Mouse (Mus musculus): Measurements from ENCODE around the gene Sfxn1.
A peak's percentile ranks its signal among the peaks of the same experiment; 100 is the strongest.

The Sfxn1 gene

GRCm38 (mm10) chr13:54071606-54072331 is at the start of gene Sfxn1:
Sfxn1 (plus strand) TSS chr13:54071869.
- DNase-seq (ENCODE audit: low spot score in 2 of 2): peak; percentile 64 to 74

- no peak for DNase-seq (ENCODE audit: low spot score in 2 of 2)
Observed at GRCm38 (mm10) chr13:54023311-54023710, 48.4 kb upstream of the Sfxn1 start.

- no peak for DNase-seq (ENCODE audit: low spot score in 2 of 2)
Observed at GRCm38 (mm10) chr13:54027079-54027478, 44.6 kb upstream of the Sfxn1 start.

DNA sequence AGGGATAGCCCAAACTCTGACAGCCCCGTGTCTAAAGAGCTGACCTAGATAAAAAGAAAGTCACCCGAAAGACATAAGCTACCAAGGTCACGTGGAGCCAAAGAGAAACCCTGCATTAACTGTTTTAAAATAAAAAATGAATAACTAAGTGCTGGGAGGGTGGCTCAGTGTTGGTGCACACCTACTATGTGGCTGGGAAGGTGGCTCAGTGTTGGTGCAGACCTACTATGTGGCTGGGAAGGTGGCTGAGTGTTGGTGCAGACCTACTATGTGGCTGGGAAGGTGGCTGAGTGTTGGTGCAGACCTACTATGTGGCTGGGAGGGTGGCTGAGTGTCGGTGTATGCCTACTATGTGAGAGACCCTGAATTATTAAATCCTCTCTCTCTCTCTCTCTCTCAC is 38.0 kb upstream of the Sfxn1 start:
- no peak for DNase-seq (ENCODE audit: low spot score in 2 of 2)

DNA sequence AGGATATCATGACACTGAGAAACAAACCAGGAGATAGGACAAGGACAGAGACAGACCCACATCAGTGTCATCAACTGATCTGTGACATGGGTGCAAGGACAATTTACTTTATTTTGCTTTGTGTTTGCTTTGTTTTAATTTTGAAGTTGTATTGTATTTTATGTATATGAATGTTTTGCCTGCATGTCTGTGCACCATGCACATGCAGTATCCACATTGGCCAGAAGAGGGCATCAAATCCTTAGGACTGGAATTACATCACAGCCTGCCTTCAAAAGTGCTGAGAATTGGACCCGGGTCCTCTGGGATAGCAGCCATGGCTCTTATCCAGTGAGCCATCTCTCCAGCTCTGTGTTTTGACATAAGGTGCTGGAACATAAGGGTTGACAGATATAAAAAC is 36.1 kb upstream of the Sfxn1 start:
- peak in 1 of 2 experiments; percentile 7 for DNase-seq (ENCODE audit: low spot score in 2 of 2)

GRCm38 (mm10) chr13:54037936-54038335 is 33.7 kb upstream of the Sfxn1 start:
- no peak for DNase-seq (ENCODE audit: low spot score in 2 of 2)

- DNase-seq (ENCODE audit: low spot score in 2 of 2): no peak
Observed at GRCm38 (mm10) chr13:54040256-54040655, 31.4 kb upstream of the Sfxn1 start.

DNA sequence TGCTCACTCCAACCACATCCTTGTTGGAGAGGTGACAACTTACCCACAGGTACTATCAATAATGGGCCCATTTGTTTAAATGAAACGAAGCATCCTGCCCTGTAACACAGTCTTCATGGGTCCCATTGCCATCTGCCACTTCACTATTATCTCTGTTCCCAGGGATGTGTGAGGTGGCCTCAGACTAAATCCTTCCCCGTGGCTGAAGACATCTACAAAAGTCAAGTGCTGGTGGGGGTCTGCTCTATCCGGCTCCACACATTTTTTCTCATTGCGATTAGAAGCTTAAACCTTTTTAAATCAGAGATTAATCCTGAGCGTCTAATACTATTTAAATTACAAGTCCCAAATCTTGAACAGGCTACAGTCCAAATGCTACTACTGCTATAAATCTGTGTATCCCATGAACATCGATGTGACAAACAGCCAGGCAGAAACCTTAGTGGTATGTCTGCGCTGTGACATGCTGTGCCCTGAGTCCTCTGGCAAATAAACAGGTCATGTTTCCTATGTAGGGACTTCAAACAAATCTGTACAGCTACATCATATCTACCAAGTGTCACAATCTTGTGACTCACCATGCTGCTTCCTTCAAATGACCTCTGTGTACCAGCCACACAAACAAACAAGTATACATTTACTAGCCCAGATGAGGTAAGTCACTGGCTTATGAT is 22.9 kb upstream of the Sfxn1 start:
- no peak for DNase-seq (ENCODE audit: low spot score in 2 of 2)

- DNase-seq (ENCODE audit: low spot score in 2 of 2): no peak
Observed at GRCm38 (mm10) chr13:54051641-54052040, 20.0 kb upstream of the Sfxn1 start.

DNA sequence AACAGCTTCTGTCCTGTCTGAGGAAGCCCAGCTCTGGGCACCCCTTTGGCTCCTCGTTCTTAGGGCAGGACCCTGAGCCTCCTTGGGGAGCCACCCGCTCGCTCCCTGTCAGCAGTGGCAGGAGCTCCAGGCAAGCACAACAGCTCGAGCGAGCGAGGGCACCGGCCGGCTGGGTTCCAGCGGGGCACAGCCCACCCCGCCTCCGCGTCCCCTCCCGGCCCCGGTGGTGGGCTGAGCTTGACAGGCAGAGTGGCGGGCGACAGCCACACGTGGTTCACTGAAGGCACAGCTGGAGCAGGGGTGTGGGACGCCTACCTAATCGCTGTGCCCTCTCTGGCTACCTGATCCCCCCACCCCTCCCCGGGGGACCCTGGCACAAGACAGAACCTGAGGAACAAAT is 16.7 kb upstream of the Sfxn1 start:
- no peak for DNase-seq (ENCODE audit: low spot score in 2 of 2)

DNA sequence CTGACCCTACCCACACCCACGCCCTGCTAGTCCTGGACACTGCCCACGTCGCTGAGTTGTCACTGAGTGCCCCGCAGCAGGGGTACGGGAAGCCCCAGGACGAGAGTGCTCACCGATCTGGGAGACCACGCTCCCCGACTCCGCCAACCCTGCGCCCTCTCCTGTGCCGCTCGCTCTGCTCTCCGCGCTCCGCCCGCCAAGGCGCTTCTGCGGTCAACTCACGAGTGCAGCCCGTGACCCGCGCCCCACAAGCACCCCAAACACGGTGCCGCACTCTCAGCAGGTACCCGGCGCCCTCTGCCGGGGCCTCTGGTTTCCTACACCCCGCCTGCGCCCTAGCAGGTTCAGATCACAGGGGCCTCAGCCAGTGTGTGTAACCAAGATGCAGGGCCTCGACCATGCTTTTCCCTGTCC is 16.2 kb upstream of the Sfxn1 start, which contains the start of gene Drd1:
Gene Drd1 (minus strand): TSS at position 258 of the 414 bp plus-strand sequence.
- peak; percentile 43 to 71 for DNase-seq (ENCODE audit: low spot score in 2 of 2)

DNA sequence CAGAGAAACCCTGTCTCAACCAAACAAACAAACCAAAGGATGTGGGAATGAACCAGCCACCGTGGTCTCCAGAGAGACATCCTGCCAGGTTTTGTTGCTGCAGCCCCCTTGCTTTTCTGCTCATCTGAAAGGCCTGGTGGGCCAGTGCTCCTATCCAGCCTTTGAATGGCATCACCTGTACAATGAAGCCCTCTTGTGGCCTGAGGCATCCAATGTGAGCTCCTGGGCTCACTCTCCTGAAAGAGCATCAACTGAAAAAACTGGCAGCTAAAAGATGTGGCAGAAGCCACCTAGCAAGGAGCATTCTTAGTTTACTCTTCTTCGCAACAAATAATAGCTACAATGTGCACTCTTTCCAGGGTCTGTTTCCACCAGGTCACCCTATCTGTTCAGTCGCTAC is 9.6 kb upstream of the Sfxn1 start:
- DNase-seq (ENCODE audit: low spot score in 2 of 2): no peak

- no peak for DNase-seq (ENCODE audit: low spot score in 2 of 2)
Observed at GRCm38 (mm10) chr13:54063292-54063691, 8.4 kb upstream of the Sfxn1 start.

- no peak for DNase-seq (ENCODE audit: low spot score in 2 of 2)
Observed at GRCm38 (mm10) chr13:54066081-54066746, 5.5 kb upstream of the Sfxn1 start.

DNA sequence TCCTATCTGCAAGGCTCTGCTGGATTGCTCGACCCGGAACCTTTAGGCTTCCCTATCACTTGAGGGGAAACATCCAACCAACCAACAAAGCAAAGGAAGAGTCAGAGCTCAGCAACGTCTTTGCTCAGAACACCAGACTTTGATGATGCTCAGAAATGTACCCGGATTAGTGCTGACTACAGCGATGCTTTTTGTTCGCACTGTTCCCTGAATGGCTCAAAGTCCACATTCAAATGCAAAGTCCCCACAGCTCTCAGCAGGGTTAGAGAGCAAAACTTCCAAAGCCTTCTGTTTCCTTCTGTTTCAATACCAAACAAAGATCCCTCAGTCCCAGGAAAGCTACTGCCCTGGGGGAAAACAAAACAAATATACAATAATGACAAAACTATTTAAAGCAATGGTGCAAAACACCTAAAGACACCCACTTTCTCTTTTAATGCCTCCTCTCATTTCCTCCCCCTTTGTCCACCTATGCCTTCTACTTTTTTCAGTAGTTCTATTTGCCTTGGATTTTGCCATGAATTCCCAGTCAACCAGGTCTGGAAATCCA is 4.0 kb upstream of the Sfxn1 start:
- DNase-seq (ENCODE audit: low spot score in 2 of 2): no peak

GRCm38 (mm10) chr13:54071011-54071410 is 658 bp upstream of the Sfxn1 start:
- no peak for DNase-seq (ENCODE audit: low spot score in 2 of 2)

DNA sequence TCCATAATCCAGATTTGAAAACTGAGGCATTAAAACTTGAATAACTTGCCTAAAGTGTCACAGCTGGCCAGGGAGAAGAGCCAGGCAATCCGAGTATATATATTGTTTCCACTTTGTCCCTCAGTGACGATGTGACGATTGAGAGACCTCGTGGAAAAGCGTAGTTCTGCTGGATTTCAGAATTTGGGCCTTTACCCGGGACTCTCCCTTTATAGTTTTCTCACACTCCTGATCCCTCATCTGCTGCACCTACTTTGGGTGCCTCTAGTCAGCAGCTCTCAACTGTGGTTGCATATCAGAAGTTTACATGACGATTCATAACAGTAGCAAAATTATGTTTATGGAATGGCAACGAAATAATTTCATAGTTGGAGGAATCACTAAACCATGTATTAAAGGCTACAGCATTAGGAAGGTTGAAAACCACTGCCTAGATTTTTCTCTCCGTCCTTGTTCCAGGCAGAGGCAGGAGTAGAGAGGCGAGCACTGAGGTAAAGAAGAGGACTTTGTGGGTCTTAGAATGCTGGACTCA is 923 bp downstream of the Sfxn1 start:
- DNase-seq (ENCODE audit: low spot score in 2 of 2): no peak

DNA sequence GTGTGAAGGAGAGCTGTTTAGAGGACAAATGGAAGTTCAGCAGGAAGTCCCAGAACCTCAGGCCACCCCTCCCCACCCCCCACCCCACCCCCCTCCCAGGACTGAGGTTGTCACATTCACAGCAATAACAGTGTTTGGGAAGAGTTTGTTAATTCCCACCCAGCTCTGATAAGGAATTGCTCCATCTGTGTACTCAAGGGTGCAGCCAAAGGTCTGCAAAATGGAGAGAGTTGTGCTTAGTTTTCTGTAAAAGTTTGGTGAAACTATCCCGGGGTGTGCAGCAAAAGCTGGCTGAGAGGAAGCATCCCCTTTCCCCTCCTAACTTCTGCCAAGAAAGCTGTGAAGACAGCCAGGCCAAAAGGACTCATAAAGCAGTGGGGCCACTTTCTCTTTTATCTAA is 1.4 kb downstream of the Sfxn1 start:
- no peak for DNase-seq (ENCODE audit: low spot score in 2 of 2)

GRCm38 (mm10) chr13:54073491-54073890 is 1.8 kb downstream of the Sfxn1 start:
- DNase-seq (ENCODE audit: low spot score in 2 of 2): no peak

DNA sequence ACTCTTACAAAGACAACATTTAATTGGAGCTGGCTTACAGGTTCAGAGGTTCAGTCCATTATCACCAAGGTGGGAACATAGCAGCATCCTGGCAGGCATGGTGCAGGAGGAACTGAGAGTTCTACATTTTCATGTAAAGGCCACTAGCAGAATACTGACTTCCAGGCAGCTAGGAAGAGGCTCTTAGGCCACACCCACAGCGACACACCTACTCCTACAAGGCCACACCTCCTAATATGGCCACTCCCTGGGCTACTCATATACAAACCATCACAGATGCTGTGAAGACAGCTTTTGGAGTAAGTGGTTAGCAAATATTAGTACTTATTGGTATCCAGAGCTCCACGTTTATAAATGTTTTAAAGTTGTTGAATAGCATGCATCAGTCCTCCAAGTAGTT is 3.7 kb downstream of the Sfxn1 start:
- no peak for DNase-seq (ENCODE audit: low spot score in 2 of 2)

- no peak for DNase-seq (ENCODE audit: low spot score in 2 of 2)
Observed at GRCm38 (mm10) chr13:54076051-54076450, 4.4 kb downstream of the Sfxn1 start.

DNA sequence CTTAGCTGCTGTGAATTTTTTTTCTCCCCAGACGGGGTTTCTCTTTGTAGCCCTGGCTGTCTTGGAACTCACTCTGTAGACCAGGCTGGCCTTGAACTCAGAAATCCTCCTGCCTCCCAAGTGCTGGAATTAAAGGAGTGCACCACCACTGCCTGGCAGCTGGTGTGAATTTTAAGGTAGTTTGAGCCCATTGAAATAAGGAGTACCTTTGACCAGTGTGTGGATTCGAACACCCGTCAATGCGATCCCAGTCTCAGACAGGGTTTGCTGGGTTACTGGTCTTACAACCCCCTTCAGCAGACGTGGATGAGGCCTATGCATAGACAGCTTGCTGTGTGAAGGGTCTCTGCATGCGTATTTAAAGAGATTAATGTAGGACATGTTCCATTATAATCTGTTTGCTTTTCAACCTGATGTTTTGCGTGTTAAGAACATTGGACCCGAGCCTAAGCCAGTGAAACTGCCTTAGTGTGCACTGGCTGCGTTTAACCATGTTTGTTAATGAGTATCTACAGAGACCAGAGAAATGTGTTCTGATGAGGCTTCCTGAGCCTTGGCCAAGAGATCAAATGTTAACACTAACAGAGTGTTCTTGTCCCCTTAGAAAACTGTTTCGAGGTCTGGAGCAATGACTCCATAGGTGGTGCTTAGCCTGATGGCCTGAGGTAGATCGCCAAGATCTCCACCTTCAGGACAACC is 5.2 kb downstream of the Sfxn1 start:
- DNase-seq (ENCODE audit: low spot score in 2 of 2): no peak

All from thymus, postnatal 10 days (tissue).